Mouse (Mus musculus): ENCODE measurements around the gene Sipa1.

DNA sequence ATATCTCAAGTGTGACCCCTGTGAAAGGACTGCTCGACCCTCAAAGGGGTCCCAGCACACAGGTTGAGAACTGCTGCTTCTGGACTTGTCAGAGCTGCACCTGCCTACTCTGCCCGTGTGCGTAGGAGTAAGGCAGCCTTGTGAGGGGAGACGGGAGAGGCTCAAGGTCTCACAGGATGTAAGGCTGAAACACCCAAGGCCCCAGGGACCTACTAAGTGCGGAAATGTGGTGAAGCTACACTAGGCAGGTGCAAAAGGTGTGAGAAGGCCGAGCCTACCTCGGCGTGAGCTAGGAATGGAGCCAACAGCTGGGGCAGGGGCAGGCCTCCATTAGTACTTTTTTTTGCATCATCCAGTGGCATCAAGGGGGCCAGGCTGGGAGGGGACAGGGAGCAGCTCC is 1.2 kb downstream of the Sipa1 start:
- TF ChIP-seq POLR2A (IDR thresholded peaks at IDR 0.05; ENCODE audit: control insufficient read depth in 1 of 2, insufficient read depth in 1 of 2, low read depth in 1 of 2, low read length in 2 of 2, poor library complexity in 1 of 2), result no peak
- TF ChIP-seq KAT2A (conservative IDR thresholded peaks at IDR 0.05; ENCODE audit: low read depth, low read length), result no peak
- no peak for TF ChIP-seq CTCF (IDR thresholded peaks at IDR 0.05 in 2 of 3, conservative IDR thresholded peaks at IDR 0.05 in 1 of 3; ENCODE audit: control insufficient read depth in 1 of 3, insufficient read depth in 1 of 3, low read depth in 2 of 3, low read length in 3 of 3, poor library complexity in 1 of 3, severe bottlenecking in 1 of 3)
- TF ChIP-seq CHD2 (IDR thresholded peaks at IDR 0.05; ENCODE audit: low read length), result no peak
- no peak for TF ChIP-seq USF1 (IDR thresholded peaks at IDR 0.05; ENCODE audit: low read depth, low read length)
- TF ChIP-seq EP300 (IDR thresholded peaks at IDR 0.05; ENCODE audit: low read depth in 1 of 2, low read length in 2 of 2), result no peak
- no peak for TF ChIP-seq MAFK (IDR thresholded peaks at IDR 0.05; ENCODE audit: borderline replicate concordance, low read depth, low read length)
- no peak for TF ChIP-seq POLR2AphosphoS2 (IDR thresholded peaks at IDR 0.05; ENCODE audit: low read length)

All from MEL (cell line).